Mouse (Mus musculus) spleen, postnatal 4 days (tissue): Measurements from ENCODE around the gene Cfl1.
A peak's percentile ranks its signal among the peaks of the same experiment; 100 is the strongest.
"Not testable (repeated sequence)": the region's sequence is repeated elsewhere in the genome, so short reads cannot be mapped to it uniquely, and the experiment has no call there.

Source experiments
- DNase-seq, 2 experiments: peaks; one replicate each; pipeline ENCODE4 v3.0.0; 2022; ENCODE audit warnings: low spot score in 2 of 2

Cfl1 gene

GRCm38 (mm10) chr19:5488878-5489571 lies 1.2 kb upstream of the Cfl1 start:
- DNase-seq, result peak; percentile 97

GRCm38 (mm10) chr19:5489721-5490120 lies 534 bp upstream of the Cfl1 start:
- not testable (repeated sequence) for DNase-seq

DNA sequence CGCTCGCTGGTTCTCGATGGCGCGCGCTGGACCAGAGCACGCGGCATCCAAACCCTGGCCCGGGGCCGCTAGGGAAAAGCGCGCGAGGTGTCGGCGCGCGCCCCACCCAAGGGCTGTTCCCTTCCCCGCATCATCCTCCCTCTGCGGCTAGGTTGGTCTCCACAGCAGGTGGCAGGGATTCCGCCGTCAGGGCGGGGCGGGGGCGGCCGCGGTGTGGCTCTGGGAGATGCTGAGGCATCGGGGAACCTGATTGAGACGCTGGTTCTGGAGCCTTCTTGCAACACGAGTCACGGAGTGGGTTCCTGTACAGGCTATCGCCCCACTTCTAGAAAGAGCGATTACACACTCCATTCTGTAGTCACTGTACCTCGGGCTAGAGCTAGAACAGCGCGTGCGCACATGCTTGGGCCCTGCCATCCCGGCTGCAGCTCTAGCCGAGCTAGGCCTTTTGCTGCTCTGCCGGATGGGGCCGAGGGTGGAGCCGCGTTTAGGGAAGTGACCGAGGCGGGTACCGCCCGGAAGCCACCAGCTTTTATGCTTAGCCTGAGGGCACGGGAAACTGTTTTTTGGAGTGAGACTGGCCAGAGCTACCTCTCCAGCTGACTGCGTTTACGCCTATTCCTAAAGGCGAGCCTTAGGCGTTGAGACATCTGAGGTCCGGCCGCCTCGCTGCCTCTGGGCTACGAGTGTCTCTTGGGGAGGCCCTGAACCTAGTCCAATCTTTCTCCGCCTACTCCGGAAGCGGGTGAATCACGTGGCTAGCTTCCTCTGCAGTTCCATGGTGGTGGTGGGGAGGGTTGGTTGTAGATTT lies 848 bp downstream of the Cfl1 start:
- peak; percentile 84 to 92 for DNase-seq

- no peak for DNase-seq
Measured at GRCm38 (mm10) chr19:5492641-5493040, 2.4 kb downstream of the Cfl1 start.

DNA sequence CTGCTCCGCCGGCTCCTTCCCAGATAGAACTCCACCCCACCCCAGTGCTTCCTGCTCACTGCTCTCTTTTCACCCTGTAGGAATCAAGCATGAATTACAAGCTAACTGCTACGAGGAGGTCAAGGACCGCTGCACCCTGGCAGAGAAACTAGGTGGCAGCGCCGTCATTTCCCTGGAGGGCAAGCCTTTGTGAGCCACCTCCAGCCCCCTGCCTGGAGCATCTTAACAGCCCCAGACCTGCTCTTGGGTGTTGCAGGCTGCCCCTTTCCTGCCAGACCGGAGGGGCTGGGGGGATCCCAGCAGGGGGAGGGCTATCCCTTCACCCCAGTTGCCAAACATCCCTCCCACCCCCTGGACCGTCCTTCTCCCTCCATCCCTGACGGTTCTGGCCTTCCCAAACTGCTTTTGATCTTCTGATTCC lies 3.1 kb downstream of the Cfl1 start:
- peak in 1 of 2 experiments; percentile 62 for DNase-seq

DNA sequence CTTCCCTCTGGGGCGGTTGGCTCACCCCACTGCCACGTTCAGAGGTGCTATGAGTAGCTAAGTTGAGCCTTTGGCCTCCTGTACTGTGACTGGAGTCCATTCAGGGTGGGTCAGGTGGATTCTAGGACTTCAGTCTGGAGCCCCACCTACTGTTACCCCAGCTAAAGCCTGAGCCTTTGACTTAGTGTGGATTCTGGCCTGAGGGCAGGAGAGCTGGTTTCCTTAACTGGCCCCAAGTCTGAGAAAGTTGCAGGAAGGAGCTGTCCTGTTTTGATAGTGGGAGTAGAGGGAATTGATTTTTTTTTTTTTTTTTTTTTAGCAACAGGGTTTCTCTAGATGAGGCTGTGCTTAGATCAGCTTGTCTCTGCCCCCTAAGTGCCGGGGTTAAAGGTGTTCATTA lies 4.1 kb downstream of the Cfl1 start:
- no peak for DNase-seq

GRCm38 (mm10) chr19:5495353-5496051 lies 5.2 kb downstream of the Cfl1 start:
- DNase-seq, result peak in 1 of 2 experiments; percentile 63

DNA sequence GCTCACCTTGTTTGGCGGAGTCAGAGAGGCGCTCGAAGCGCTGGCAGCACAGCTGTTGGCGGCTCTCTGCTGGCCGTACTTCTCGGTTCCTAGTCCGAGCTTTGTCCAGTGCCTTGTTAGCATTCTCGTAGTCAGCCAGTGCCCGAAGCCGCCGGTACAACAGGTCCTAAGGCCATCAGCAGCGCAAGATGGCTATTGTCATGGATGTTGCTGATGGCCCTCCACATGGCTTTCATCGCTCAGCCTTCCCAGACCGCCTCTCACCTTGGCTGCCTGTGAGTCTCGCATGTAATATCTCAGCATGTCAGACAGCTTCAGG lies 5.8 kb downstream of the Cfl1 start:
- peak in 1 of 2 experiments; percentile 63 for DNase-seq

DNA sequence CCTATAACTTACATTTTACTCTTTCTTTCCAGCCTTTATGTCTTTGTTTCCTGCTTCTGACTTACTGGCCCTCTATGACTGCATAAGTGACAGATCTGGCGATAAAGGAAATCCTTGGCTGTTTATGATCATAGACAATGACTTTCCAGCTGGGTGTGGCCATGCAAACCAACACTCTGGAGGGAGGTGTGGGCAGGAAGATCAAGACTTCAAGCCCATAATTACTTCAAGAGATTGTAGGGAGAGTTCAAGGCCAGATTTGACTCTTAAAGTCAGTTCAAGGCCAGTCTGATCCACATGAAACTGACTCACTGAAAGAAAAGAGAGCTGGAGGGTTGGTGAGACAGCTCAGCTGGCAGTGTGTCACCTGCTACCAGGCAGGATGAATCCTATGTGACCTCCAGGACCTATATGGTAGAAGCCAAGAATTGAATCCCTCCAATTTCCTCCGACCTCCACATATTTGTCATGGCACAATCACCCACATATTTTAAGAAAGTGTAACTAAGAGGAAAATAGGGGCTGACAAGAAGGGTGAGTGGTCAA lies 10.1 kb downstream of the Cfl1 start:
- no peak for DNase-seq

GRCm38 (mm10) chr19:5503687-5504086 lies 13.4 kb downstream of the Cfl1 start, which contains the start of gene 1700020D05Rik:
Gene 1700020D05Rik, minus strand, starts transcription at chr19:5503787.
- DNase-seq, result no peak

- peak; percentile 97 to 98 for DNase-seq
Measured at GRCm38 (mm10) chr19:5510031-5511026, 20.1 kb downstream of the Cfl1 start, which contains the start of gene Snx32. Gene Snx32, minus strand, starts transcription at chr19:5510538.

- peak in 1 of 2 experiments; percentile 24 for DNase-seq
Measured at GRCm38 (mm10) chr19:5511074-5511632, 20.9 kb downstream of the Cfl1 start.

- peak in 1 of 2 experiments; percentile 25 for DNase-seq
Measured at GRCm38 (mm10) chr19:5512091-5513004, 22.1 kb downstream of the Cfl1 start.

GRCm38 (mm10) chr19:5513005-5513349 lies 22.7 kb downstream of the Cfl1 start:
- DNase-seq, result no peak

GRCm38 (mm10) chr19:5515840-5516777 lies 25.9 kb downstream of the Cfl1 start:
- DNase-seq, result no peak

GRCm38 (mm10) chr19:5516906-5517505 lies 26.8 kb downstream of the Cfl1 start:
- DNase-seq, result no peak

DNA sequence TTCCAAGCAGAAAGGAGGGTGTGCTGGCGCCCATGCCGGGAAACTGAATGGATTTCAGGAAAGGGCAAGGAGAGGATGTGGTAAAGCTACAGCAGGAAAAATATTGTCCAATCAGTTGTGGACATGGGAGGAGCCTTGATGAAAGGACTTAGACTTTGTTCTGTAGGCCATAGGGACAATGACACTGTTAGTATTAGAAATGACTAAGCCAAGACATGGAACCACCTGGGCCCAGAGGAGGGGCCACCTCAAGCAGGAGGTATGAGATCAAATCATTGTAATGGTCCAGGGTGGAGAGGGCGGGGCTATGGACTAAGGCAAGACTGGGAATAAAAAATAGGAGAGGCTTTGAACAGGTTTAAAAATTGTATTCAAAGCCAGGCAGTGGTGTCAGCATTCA lies 28.5 kb downstream of the Cfl1 start:
- no peak for DNase-seq

GRCm38 (mm10) chr19:5525204-5525603 lies 34.9 kb downstream of the Cfl1 start:
- DNase-seq, result no peak
